Mouse (Mus musculus): ENCODE results near the gene St6gal1. TPM values are rescaled to one million over a fixed set of nuclear protein-coding genes. Genes with fewer than 3 reads are reported as not detected.

St6gal1 gene
- polyA plus RNA-seq, 1 experiment, result 5.7 TPM

DNA sequence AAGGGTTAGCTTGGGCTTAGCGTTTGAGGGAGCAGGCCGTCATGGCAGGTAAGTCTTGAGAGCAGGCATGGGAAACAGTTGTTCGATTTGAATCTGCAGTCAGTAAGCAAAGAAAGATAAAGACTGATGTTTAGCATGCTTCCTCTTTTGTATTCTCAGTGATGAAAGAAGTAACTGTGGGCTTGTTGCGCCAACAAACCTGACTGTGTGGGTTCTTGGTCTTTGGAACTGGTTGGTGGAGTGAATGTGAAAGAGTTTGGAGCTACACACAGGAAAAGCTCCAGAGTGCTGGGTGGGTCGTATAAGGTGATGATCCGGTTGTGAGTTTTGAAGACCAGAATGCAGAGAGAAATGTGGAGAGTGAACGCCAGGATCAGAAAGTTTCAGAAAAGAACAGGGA lies 28.9 kb upstream of the St6gal1 start:
- Histone ChIP-seq H3K4me2 (ENCODE audit: low read depth) (no peak overlapping the region), H3ac (ENCODE audit: control insufficient read depth, insufficient read length) (no peak overlapping the region), H3K4me3 (no peak overlapping the region), H3K27me3 (ENCODE audit: control insufficient read depth, insufficient read depth, insufficient read length) (peaks cover 22% of the 10 kb centered on the region), H3K79me2 (ENCODE audit: control insufficient read depth, insufficient read depth) (no peaks in the 10 kb centered on the region), H3K36me3 (ENCODE audit: control insufficient read depth, insufficient read depth) (no peaks in the 10 kb centered on the region)
- TF ChIP-seq POLR2A (IDR thresholded peaks at IDR 0.05; ENCODE audit: insufficient read length, low read depth) (no peak), TCF12 (IDR thresholded peaks at IDR 0.05; ENCODE audit: insufficient read depth, poor library complexity, severe bottlenecking) (no peak), MAX (IDR thresholded peaks at IDR 0.05; ENCODE audit: low read depth) (no peak), E2F4 (IDR thresholded peaks at IDR 0.05; ENCODE audit: insufficient read depth) (no peak), USF1 (IDR thresholded peaks at IDR 0.05; ENCODE audit: low read depth) (no peak), REST (IDR thresholded peaks at IDR 0.05; ENCODE audit: insufficient read depth, insufficient read length) (no peak), CEBPB (IDR thresholded peaks at IDR 0.05; ENCODE audit: insufficient read depth, poor library complexity, severe bottlenecking) (no peak), SRF (IDR thresholded peaks at IDR 0.05; ENCODE audit: control insufficient read depth, insufficient read length, low read depth) (no peak), POLR2AphosphoS2 (IDR thresholded peaks at IDR 0.05; ENCODE audit: insufficient read length, low read depth) (no peak), MYOG (IDR thresholded peaks at IDR 0.05; ENCODE audit: control insufficient read depth in 1 of 3, insufficient read depth in 1 of 3, insufficient read length in 2 of 3, low read depth in 2 of 3) (no peak), TCF3 (IDR thresholded peaks at IDR 0.05; ENCODE audit: insufficient read length, low read depth) (no peak), MYOD1 (IDR thresholded peaks at IDR 0.05; ENCODE audit: control insufficient read depth in 1 of 3, insufficient read length in 2 of 3, low read depth in 2 of 3) (no peak)

DNA sequence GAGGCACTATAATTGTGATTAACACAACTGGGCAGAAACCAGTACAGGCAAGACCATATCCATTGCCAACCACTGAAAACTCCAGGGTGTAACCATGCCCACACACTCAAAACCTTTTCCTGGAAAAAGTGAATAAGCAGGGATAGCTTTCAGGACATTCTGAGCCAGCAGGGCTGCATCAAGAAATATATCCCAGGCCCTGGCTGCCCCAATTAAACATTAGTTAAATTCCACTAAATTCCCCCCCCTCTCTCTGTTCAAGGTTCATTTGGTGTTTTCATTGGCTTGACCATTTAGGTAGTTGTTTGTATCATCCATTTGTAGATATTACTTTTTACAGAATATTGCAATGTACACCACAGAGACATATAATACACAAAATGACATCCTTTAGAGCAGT lies 28.2 kb upstream of the St6gal1 start:
- no peak overlapping the region for H3K4me3 ChIP-seq
- no peak overlapping the region for H3ac ChIP-seq (ENCODE audit: control insufficient read depth, insufficient read length)
- no peak overlapping the region for H3K4me2 ChIP-seq (ENCODE audit: low read depth)
- TF ChIP-seq TCF12 (IDR thresholded peaks at IDR 0.05; ENCODE audit: insufficient read depth, poor library complexity, severe bottlenecking), result no peak
- no peak for TF ChIP-seq MYOD1 (IDR thresholded peaks at IDR 0.05; ENCODE audit: control insufficient read depth in 1 of 3, insufficient read length in 2 of 3, low read depth in 2 of 3)
- no peak for TF ChIP-seq MYOG (IDR thresholded peaks at IDR 0.05; ENCODE audit: control insufficient read depth in 1 of 3, insufficient read depth in 1 of 3, insufficient read length in 2 of 3, low read depth in 2 of 3)
- TF ChIP-seq SRF (IDR thresholded peaks at IDR 0.05; ENCODE audit: control insufficient read depth, insufficient read length, low read depth), result no peak
- no peak for TF ChIP-seq USF1 (IDR thresholded peaks at IDR 0.05; ENCODE audit: low read depth)
- no peak for TF ChIP-seq CEBPB (IDR thresholded peaks at IDR 0.05; ENCODE audit: insufficient read depth, poor library complexity, severe bottlenecking)
- no peak for TF ChIP-seq POLR2A (IDR thresholded peaks at IDR 0.05; ENCODE audit: insufficient read length, low read depth)
- no peak for TF ChIP-seq POLR2AphosphoS2 (IDR thresholded peaks at IDR 0.05; ENCODE audit: insufficient read length, low read depth)
- TF ChIP-seq TCF3 (IDR thresholded peaks at IDR 0.05; ENCODE audit: insufficient read length, low read depth), result no peak
- TF ChIP-seq E2F4 (IDR thresholded peaks at IDR 0.05; ENCODE audit: insufficient read depth), result no peak
- TF ChIP-seq REST (IDR thresholded peaks at IDR 0.05; ENCODE audit: insufficient read depth, insufficient read length), result no peak
- TF ChIP-seq MAX (IDR thresholded peaks at IDR 0.05; ENCODE audit: low read depth), result no peak
- peaks cover 22% of the 10 kb centered on the region for H3K27me3 ChIP-seq (ENCODE audit: control insufficient read depth, insufficient read depth, insufficient read length)
- no peaks in the 10 kb centered on the region for H3K79me2 ChIP-seq (ENCODE audit: control insufficient read depth, insufficient read depth)
- no peaks in the 10 kb centered on the region for H3K36me3 ChIP-seq (ENCODE audit: control insufficient read depth, insufficient read depth)

DNA sequence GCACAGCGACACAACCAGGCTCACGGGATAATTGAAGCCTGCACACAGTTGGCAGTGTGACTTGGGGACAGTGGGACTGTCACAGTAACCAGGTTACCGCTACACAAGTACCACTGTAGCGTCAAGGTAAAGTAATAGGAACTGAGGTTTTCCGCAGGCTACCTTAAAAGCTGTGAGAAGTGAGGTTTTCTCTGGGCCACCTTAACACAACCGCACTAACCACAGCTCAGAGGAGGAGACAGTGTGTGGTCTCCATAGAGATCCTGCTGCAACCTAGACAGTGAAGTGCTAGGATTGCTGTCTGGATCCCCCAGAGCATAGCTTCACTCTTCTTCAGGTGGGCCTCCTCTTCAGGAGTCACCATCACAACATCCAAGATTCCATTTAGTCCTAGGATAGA lies 27.7 kb upstream of the St6gal1 start:
- Histone ChIP-seq H3K27me3 (ENCODE audit: control insufficient read depth, insufficient read depth, insufficient read length) (peaks cover 17% of the 10 kb centered on the region), H3K4me2 (ENCODE audit: low read depth) (no peak overlapping the region), H3K4me3 (no peak overlapping the region), H3K36me3 (ENCODE audit: control insufficient read depth, insufficient read depth) (no peaks in the 10 kb centered on the region), H3ac (ENCODE audit: control insufficient read depth, insufficient read length) (no peak overlapping the region), H3K79me2 (ENCODE audit: control insufficient read depth, insufficient read depth) (no peaks in the 10 kb centered on the region)
- TF ChIP-seq TCF12 (IDR thresholded peaks at IDR 0.05; ENCODE audit: insufficient read depth, poor library complexity, severe bottlenecking), result no peak
- TF ChIP-seq MAX (IDR thresholded peaks at IDR 0.05; ENCODE audit: low read depth), result no peak
- TF ChIP-seq MYOG (IDR thresholded peaks at IDR 0.05; ENCODE audit: control insufficient read depth in 1 of 3, insufficient read depth in 1 of 3, insufficient read length in 2 of 3, low read depth in 2 of 3), result no peak
- TF ChIP-seq USF1 (IDR thresholded peaks at IDR 0.05; ENCODE audit: low read depth), result no peak
- no peak for TF ChIP-seq E2F4 (IDR thresholded peaks at IDR 0.05; ENCODE audit: insufficient read depth)
- no peak for TF ChIP-seq POLR2A (IDR thresholded peaks at IDR 0.05; ENCODE audit: insufficient read length, low read depth)
- no peak for TF ChIP-seq SRF (IDR thresholded peaks at IDR 0.05; ENCODE audit: control insufficient read depth, insufficient read length, low read depth)
- TF ChIP-seq MYOD1 (IDR thresholded peaks at IDR 0.05; ENCODE audit: control insufficient read depth in 1 of 3, insufficient read length in 2 of 3, low read depth in 2 of 3), result no peak
- no peak for TF ChIP-seq POLR2AphosphoS2 (IDR thresholded peaks at IDR 0.05; ENCODE audit: insufficient read length, low read depth)
- no peak for TF ChIP-seq CEBPB (IDR thresholded peaks at IDR 0.05; ENCODE audit: insufficient read depth, poor library complexity, severe bottlenecking)
- no peak for TF ChIP-seq TCF3 (IDR thresholded peaks at IDR 0.05; ENCODE audit: insufficient read length, low read depth)
- TF ChIP-seq REST (IDR thresholded peaks at IDR 0.05; ENCODE audit: insufficient read depth, insufficient read length), result no peak

DNA sequence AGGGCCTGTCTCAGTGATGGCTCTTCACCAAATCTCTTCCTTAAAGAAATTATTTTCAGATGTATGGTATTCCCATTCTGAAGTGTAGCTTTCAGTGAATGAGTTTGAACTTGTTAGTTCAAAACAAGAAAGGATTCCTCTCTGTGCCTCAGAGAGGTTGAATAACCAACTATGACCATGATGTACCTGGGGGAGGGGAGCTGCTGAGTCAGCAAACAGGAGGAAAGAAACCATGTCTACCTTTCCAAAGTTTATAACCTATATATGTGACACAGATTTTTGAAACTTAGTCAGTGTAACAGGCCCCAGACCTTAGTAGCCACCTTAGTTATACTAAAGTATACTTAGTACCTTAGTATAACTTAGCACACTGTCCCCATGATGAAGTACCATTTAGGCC lies 23.0 kb upstream of the St6gal1 start:
- no peak overlapping the region for H3K4me3 ChIP-seq
- TF ChIP-seq REST (IDR thresholded peaks at IDR 0.05; ENCODE audit: insufficient read depth, insufficient read length) (no peak), USF1 (IDR thresholded peaks at IDR 0.05; ENCODE audit: low read depth) (no peak), POLR2A (IDR thresholded peaks at IDR 0.05; ENCODE audit: insufficient read length, low read depth) (no peak), MYOD1 (IDR thresholded peaks at IDR 0.05; ENCODE audit: control insufficient read depth in 1 of 3, insufficient read length in 2 of 3, low read depth in 2 of 3) (no peak), E2F4 (IDR thresholded peaks at IDR 0.05; ENCODE audit: insufficient read depth) (no peak), TCF3 (IDR thresholded peaks at IDR 0.05; ENCODE audit: insufficient read length, low read depth) (no peak), MYOG (IDR thresholded peaks at IDR 0.05; ENCODE audit: control insufficient read depth in 1 of 3, insufficient read depth in 1 of 3, insufficient read length in 2 of 3, low read depth in 2 of 3) (no peak), TCF12 (IDR thresholded peaks at IDR 0.05; ENCODE audit: insufficient read depth, poor library complexity, severe bottlenecking) (no peak), POLR2AphosphoS2 (IDR thresholded peaks at IDR 0.05; ENCODE audit: insufficient read length, low read depth) (no peak)
- H3K27me3 ChIP-seq (ENCODE audit: control insufficient read depth, insufficient read depth, insufficient read length), result peaks cover 14% of the 10 kb centered on the region
- no peaks in the 10 kb centered on the region for H3K79me2 ChIP-seq (ENCODE audit: control insufficient read depth, insufficient read depth)
- no peaks in the 10 kb centered on the region for H3K36me3 ChIP-seq (ENCODE audit: control insufficient read depth, insufficient read depth)
- H3K4me2 ChIP-seq (ENCODE audit: low read depth), result no peak overlapping the region
- no peak overlapping the region for H3ac ChIP-seq (ENCODE audit: control insufficient read depth, insufficient read length)
